Mouse (Mus musculus): ENCODE measurements at regions not wholly inside any gene's neighbourhood (a gene's known extent, or its start where the extent isn't known, plus 50 kb on each side); places are given as distances from the start of the nearest gene placed in this dataset.
A peak's percentile ranks its signal among the peaks of the same experiment; 100 is the strongest.

- no peaks in the 10 kb centered on the region for H3K9me3 ChIP-seq (replicated peaks; ENCODE audit: low read length)
- H3K27ac ChIP-seq = no peak overlapping the region
- H3K4me2 ChIP-seq (ENCODE audit: low read length) = no peak overlapping the region
- no peak overlapping the region for H3K4me3 ChIP-seq (replicated peaks; ENCODE audit: low read depth, low read length)
- H3K36me3 ChIP-seq (ENCODE audit: insufficient read depth, low read length) = no peaks in the 10 kb centered on the region
- no peaks in the 10 kb centered on the region for H3K27me3 ChIP-seq (ENCODE audit: insufficient read depth, low read length)
- WGBS = 88% methylated on average over 1 of the region's 1 CpGs
- no peak for TF ChIP-seq CTCF (IDR thresholded peaks at IDR 0.05; ENCODE audit: low read depth)
- ATAC-seq (replicated peaks; ENCODE audit: low FRiP score, low read depth) (no peak), DNase-seq (ENCODE audit: low spot score) (no peak)
- no peak overlapping the region for H3K9ac ChIP-seq (ENCODE audit: low read depth, low read length)
- no peaks in the 10 kb centered on the region for H3K4me1 ChIP-seq (replicated peaks; ENCODE audit: insufficient read depth, low read length)
Observed at GRCm38 (mm10) chr14:80789131-80789530, 805.2 kb downstream of the Olfm4 start.

- DNase-seq (ENCODE audit: low spot score) (no peak), ATAC-seq (replicated peaks; ENCODE audit: low FRiP score, low read depth) (no peak)
- Histone ChIP-seq H3K27me3 (ENCODE audit: insufficient read depth, low read length) (no peaks in the 10 kb centered on the region), H3K4me3 (replicated peaks; ENCODE audit: low read depth, low read length) (no peak overlapping the region), H3K9ac (ENCODE audit: low read depth, low read length) (no peak overlapping the region), H3K36me3 (ENCODE audit: insufficient read depth, low read length) (no peaks in the 10 kb centered on the region), H3K4me2 (ENCODE audit: low read length) (no peak overlapping the region), H3K9me3 (replicated peaks; ENCODE audit: low read length) (no peaks in the 10 kb centered on the region), H3K4me1 (replicated peaks; ENCODE audit: insufficient read depth, low read length) (no peaks in the 10 kb centered on the region), H3K27ac (no peak overlapping the region)
- no peak for TF ChIP-seq CTCF (IDR thresholded peaks at IDR 0.05; ENCODE audit: low read depth)
- 79% methylated on average over 6 of the region's 6 CpGs for WGBS
Observed at GRCm38 (mm10) chr14:80799370-80799959, 815.6 kb downstream of the Olfm4 start.

- Histone ChIP-seq H3K9me3 (replicated peaks; ENCODE audit: low read length) (no peaks in the 10 kb centered on the region), H3K36me3 (ENCODE audit: insufficient read depth, low read length) (no peaks in the 10 kb centered on the region), H3K27me3 (ENCODE audit: insufficient read depth, low read length) (no peaks in the 10 kb centered on the region), H3K9ac (ENCODE audit: low read depth, low read length) (no peak overlapping the region), H3K4me2 (ENCODE audit: low read length) (no peak overlapping the region), H3K27ac (no peak overlapping the region), H3K4me1 (replicated peaks; ENCODE audit: insufficient read depth, low read length) (no peaks in the 10 kb centered on the region), H3K4me3 (replicated peaks; ENCODE audit: low read depth, low read length) (no peak overlapping the region)
- no peak for TF ChIP-seq CTCF (IDR thresholded peaks at IDR 0.05; ENCODE audit: low read depth)
- ATAC-seq (replicated peaks; ENCODE audit: low FRiP score, low read depth) (no peak), DNase-seq (ENCODE audit: low spot score) (peak; percentile 2)
- WGBS = 57% methylated on average over 3 of the region's 3 CpGs
Observed at GRCm38 (mm10) chr14:80830476-80830875, 846.6 kb downstream of the Olfm4 start.

GRCm38 (mm10) chr14:80844550-80844949, 860.7 kb downstream of the Olfm4 start:
- Histone ChIP-seq H3K27me3 (ENCODE audit: insufficient read depth, low read length) (no peaks in the 10 kb centered on the region), H3K4me3 (replicated peaks; ENCODE audit: low read depth, low read length) (no peak overlapping the region), H3K9me3 (replicated peaks; ENCODE audit: low read length) (no peaks in the 10 kb centered on the region), H3K27ac (no peak overlapping the region), H3K9ac (ENCODE audit: low read depth, low read length) (no peak overlapping the region), H3K4me2 (ENCODE audit: low read length) (no peak overlapping the region), H3K36me3 (ENCODE audit: insufficient read depth, low read length) (no peaks in the 10 kb centered on the region), H3K4me1 (replicated peaks; ENCODE audit: insufficient read depth, low read length) (no peaks in the 10 kb centered on the region)
- DNase-seq (ENCODE audit: low spot score) (no peak), ATAC-seq (replicated peaks; ENCODE audit: low FRiP score, low read depth) (no peak)
- TF ChIP-seq CTCF (IDR thresholded peaks at IDR 0.05; ENCODE audit: low read depth) = no peak
- 79% methylated on average over 4 of the region's 4 CpGs for WGBS

GRCm38 (mm10) chr14:80845576-80846269, 861.8 kb downstream of the Olfm4 start:
- no peaks in the 10 kb centered on the region for H3K9me3 ChIP-seq (replicated peaks; ENCODE audit: low read length)
- no peak overlapping the region for H3K4me3 ChIP-seq (replicated peaks; ENCODE audit: low read depth, low read length)
- no peaks in the 10 kb centered on the region for H3K27me3 ChIP-seq (ENCODE audit: insufficient read depth, low read length)
- H3K4me1 ChIP-seq (replicated peaks; ENCODE audit: insufficient read depth, low read length) = no peaks in the 10 kb centered on the region
- H3K9ac ChIP-seq (ENCODE audit: low read depth, low read length) = no peak overlapping the region
- ATAC-seq (replicated peaks; ENCODE audit: low FRiP score, low read depth) (peak; percentile 74), DNase-seq (ENCODE audit: low spot score) (peak; percentile 79)
- 27% methylated on average over 14 of the region's 14 CpGs for WGBS
- no peaks in the 10 kb centered on the region for H3K36me3 ChIP-seq (ENCODE audit: insufficient read depth, low read length)
- peak overlapping the region; percentile 31 for H3K4me2 ChIP-seq (ENCODE audit: low read length)
- H3K27ac ChIP-seq = no peak overlapping the region
- peak; percentile 84 for TF ChIP-seq CTCF (IDR thresholded peaks at IDR 0.05; ENCODE audit: low read depth)

GRCm38 (mm10) chr14:80846420-80847083, 862.7 kb downstream of the Olfm4 start:
- Histone ChIP-seq H3K9me3 (replicated peaks; ENCODE audit: low read length) (no peaks in the 10 kb centered on the region), H3K36me3 (ENCODE audit: insufficient read depth, low read length) (no peaks in the 10 kb centered on the region), H3K4me1 (replicated peaks; ENCODE audit: insufficient read depth, low read length) (no peaks in the 10 kb centered on the region), H3K4me2 (ENCODE audit: low read length) (no peak overlapping the region), H3K4me3 (replicated peaks; ENCODE audit: low read depth, low read length) (no peak overlapping the region), H3K27me3 (ENCODE audit: insufficient read depth, low read length) (no peaks in the 10 kb centered on the region), H3K27ac (no peak overlapping the region), H3K9ac (ENCODE audit: low read depth, low read length) (no peak overlapping the region)
- DNase-seq (ENCODE audit: low spot score) = no peak
- 89% methylated on average over 9 of the region's 9 CpGs for WGBS
- no peak for ATAC-seq (replicated peaks; ENCODE audit: low FRiP score, low read depth)
- no peak for TF ChIP-seq CTCF (IDR thresholded peaks at IDR 0.05; ENCODE audit: low read depth)

All from kidney, postnatal 0 days (tissue).